Mouse (Mus musculus) embryonic facial prominence, embryonic 10.5 days (tissue): ENCODE results near the gene Tmem56. TPM values are rescaled to one million over a fixed set of nuclear protein-coding genes. Genes with fewer than 3 reads are reported as not detected.

Source experiments
- DNase-seq: peaks from one replicate; pipeline ENCODE4 v3.0.0-alpha.2; 2017; ENCODE audit warnings: low spot score
- H3K27ac ChIP-seq: fragments of 300-500 bp; sonication (generic); replicated peaks from 2 replicates; pipeline ENCODE4 v1.5.1; 2016; ENCODE audit warnings: mild to moderate bottlenecking
- H3K27me3 ChIP-seq: fragments of 300-500 bp; sonication (generic); replicated peaks from 2 replicates; pipeline ENCODE4 v1.6.1; 2016; ENCODE audit warnings: low read depth, mild to moderate bottlenecking; ENCODE audit not compliant: poor library complexity, severe bottlenecking
- H3K36me3 ChIP-seq: fragments of 300-500 bp; sonication (generic); replicated peaks from 2 replicates; pipeline ENCODE4 v1.6.1; 2016; ENCODE audit warnings: mild to moderate bottlenecking, moderate library complexity
- H3K4me1 ChIP-seq: fragments of 300-500 bp; sonication (generic); 2 replicates; pipeline ENCODE4 v1.6.1; 2016
- H3K4me3 ChIP-seq: fragments of 300-500 bp; sonication (generic); 2 replicates; pipeline ENCODE4 v1.5.1; 2016; ENCODE audit warnings: mild to moderate bottlenecking, moderate library complexity
- H3K9me3 ChIP-seq: fragments of 300-500 bp; sonication (generic); 2 replicates; pipeline ENCODE4 v1.6.1; 2016; ENCODE audit warnings: mild to moderate bottlenecking
- WGBS: fragments of 180-500 bp; shearing (Covaris S2); methylation state at CpG from one replicate; pipeline ENCODE4 v1.1.7; 2016; 5-methylcytosine and 5-hydroxymethylcytosine counted together
- polyA plus RNA-seq: library from polyadenylated mRNA; unstranded; fragments of >200 nt; fragmentation: Nextera tagmentation; extraction: Ambion mirVana; gene quantifications from 2 replicates; pipeline ENCODE4 v1.2.1, GENCODE M21; 2016

The Tmem56 gene
- polyA plus RNA-seq, result 0.81 and 0.84 TPM in 2 replicates

DNA sequence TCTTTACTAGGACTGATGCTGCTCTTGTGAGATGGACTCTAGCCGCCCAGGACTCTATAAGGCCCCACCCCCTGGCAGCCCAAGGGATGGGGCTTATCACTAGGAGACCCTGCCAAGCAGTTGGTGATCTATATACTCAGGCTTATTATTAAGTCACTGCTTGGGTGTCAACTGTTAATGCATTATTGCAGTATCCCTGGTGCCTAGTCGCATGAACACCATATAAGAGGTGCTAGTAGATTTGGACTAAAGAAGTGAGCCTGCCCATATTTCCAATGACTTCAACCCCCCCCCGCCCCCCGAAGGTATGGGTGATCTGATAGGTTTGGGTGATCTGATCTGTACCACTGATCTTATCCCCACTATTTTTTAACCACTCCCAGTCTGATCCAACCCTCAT lies at the start of gene Tmem56:
TSS of gene Tmem56 (minus strand) at position 101 of the 400 bp plus-strand sequence.
- no peaks in the 10 kb centered on the region for H3K27me3 ChIP-seq
- no peaks in the 10 kb centered on the region for H3K4me1 ChIP-seq
- no peak within 1 kb of the TSS for H3K4me3 ChIP-seq
- H3K9me3 ChIP-seq, result no peaks in the 10 kb centered on the region
- 85% methylated on average over 4 of the region's 4 CpGs for WGBS
- no peaks in the 10 kb centered on the region for H3K36me3 ChIP-seq
- no peak for DNase-seq
- no peak within 1 kb of the TSS for H3K27ac ChIP-seq

DNA sequence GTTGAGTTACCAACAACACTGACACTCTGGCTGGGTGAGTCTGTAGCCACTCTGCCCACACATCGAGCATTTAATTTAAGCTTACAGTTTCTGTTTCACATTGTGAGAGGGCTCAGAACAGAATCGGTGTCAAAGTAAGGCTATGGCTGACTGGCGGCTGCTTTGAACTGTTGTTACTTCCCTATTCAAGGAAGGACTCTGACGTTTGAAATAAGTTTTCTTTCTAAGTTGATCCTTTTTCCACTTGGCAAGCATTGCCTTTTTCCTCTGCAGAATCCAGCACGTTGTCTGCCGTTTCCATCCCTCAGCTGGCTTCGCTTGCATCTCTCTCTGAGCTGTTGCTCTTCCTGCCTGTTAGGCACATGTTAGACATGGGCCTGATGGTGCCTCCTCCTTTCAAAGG lies 47.3 kb upstream of the Tmem56 start:
- no peaks in the 10 kb centered on the region for H3K4me1 ChIP-seq
- no peaks in the 10 kb centered on the region for H3K27me3 ChIP-seq
- 84% methylated on average over 7 of the region's 7 CpGs for WGBS
- H3K4me3 ChIP-seq, result no peak overlapping the region
- DNase-seq, result no peak
- H3K36me3 ChIP-seq, result no peaks in the 10 kb centered on the region
- H3K9me3 ChIP-seq, result no peaks in the 10 kb centered on the region
- H3K27ac ChIP-seq, result no peak overlapping the region

DNA sequence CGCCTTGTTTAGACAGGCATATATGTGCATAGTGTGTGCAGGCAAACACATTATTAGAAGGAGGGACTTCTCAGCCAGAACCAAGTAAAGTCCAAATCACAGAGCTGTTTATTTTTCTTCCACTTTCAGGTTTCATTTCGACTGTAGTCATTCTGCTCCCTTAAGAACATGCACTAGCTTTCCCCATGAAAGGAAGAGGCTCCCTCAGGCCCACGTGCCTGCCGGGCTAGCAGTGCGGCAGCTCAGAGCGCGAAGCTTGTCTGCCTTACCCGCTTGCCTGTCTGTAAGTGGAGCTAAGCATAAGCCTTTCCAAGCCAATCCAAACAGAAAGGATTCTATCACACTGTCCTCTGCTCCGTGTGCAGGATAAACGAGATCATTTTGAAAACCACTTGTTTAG lies 46.7 kb upstream of the Tmem56 start:
- no peaks in the 10 kb centered on the region for H3K9me3 ChIP-seq
- 79% methylated on average over 10 of the region's 10 CpGs for WGBS
- H3K36me3 ChIP-seq, result 0 out of 2 replicates have a peak, but pooled peaks cover 3% of the 10 kb centered on the region
- no peak overlapping the region for H3K27ac ChIP-seq
- no peaks in the 10 kb centered on the region for H3K4me1 ChIP-seq
- H3K27me3 ChIP-seq, result no peaks in the 10 kb centered on the region
- no peak for DNase-seq
- H3K4me3 ChIP-seq, result no peak overlapping the region

DNA sequence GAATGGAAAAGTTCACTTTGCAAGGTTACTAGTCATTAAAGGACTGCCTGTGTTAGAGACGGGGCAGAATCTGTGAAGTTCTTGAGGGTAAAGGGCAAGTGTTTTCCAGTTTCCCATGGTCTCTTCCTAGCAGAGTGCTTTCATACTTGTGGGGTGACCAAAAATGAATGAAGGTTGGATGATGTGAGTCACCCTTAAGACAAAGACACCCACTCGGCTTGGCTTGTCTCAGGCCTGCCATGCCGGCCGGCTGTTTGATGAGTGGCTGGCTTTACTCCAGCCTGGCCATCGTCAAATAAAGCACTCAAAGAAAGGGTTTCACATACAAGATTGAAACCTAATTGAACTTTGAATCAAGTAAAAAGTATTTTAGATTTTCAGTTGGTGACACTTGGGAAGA lies 44.5 kb upstream of the Tmem56 start:
- Histone ChIP-seq H3K27ac (no peak overlapping the region), H3K36me3 (peaks cover 22% of the 10 kb centered on the region), H3K4me3 (no peak overlapping the region), H3K4me1 (no peaks in the 10 kb centered on the region), H3K27me3 (no peaks in the 10 kb centered on the region), H3K9me3 (0 out of 2 replicates have a peak, but pooled peaks cover 2% of the 10 kb centered on the region)
- DNase-seq, result no peak
- WGBS, result 93% methylated on average over 5 of the region's 5 CpGs

DNA sequence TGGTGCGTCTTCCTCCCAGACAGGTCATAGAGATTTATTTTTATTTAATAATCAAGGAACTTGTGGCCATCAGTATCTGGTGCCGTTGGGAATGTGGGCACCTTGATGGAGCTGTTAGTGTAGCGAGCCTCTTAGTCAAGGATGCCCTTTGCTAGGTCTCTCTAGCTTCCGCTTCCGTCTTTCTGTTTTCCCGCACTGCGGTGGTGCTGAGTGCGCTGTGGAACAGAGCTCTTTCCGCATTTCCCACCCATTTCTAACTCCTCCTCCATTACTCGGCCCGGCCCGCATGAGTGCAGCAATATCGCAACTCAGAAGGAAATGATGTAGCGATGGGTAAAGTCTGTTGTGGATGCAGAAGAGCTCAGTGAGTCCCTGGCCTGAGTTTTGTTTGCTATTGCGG lies 40.5 kb upstream of the Tmem56 start:
- Histone ChIP-seq H3K4me1 (no peaks in the 10 kb centered on the region), H3K27ac (no peak overlapping the region), H3K27me3 (no peaks in the 10 kb centered on the region), H3K36me3 (peaks cover 28% of the 10 kb centered on the region), H3K4me3 (no peak overlapping the region), H3K9me3 (0 out of 2 replicates have a peak, but pooled peaks cover 2% of the 10 kb centered on the region)
- DNase-seq, result no peak
- WGBS, result 95% methylated on average over 15 of the region's 15 CpGs

DNA sequence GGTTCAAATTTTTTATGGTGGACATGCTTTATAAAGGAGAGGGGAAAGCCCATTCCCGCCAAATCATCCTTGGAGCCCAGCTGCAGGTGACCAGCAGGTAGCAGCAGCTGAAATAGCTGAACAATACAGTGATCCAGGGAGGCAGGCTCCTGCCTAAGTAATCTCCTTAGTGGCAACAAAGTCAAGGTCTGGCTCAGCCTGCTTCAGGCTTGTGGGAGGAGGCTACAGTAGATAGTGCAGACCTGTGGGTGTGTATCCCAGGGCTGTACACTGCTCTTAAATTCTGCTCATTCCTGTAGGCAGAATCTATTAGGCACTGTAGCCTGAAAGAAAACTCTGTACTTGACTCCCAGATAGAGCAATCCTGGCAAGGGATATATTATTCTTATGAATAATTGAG lies 38.0 kb upstream of the Tmem56 start:
- Histone ChIP-seq H3K9me3 (0 out of 2 replicates have a peak, but pooled peaks cover 2% of the 10 kb centered on the region), H3K4me3 (no peak overlapping the region), H3K27ac (no peak overlapping the region), H3K27me3 (no peaks in the 10 kb centered on the region), H3K4me1 (no peaks in the 10 kb centered on the region), H3K36me3 (peaks cover 38% of the 10 kb centered on the region)
- DNase-seq, result no peak
- 73% methylated on average over 1 of the region's 1 CpGs for WGBS

DNA sequence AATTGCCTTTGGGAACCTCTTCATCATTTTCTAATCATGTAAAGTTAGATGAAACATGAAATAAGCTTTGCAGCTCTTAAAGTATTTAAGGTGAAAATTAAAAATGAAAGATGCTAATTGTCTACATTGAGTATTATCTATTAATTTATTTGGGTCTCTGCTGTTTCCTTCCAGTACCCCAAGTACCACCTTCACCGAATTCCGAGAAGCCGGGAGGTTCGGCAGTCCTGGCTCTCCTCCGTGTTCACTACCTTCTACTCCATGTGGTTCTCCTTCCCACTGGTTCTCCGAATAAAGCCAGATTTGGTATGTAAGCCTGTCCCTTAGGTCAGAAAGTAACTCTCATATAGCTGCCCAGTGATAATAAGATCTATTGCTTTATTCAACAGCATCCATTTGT lies 37.0 kb upstream of the Tmem56 start:
- H3K9me3 ChIP-seq, result 0 out of 2 replicates have a peak, but pooled peaks cover 2% of the 10 kb centered on the region
- DNase-seq, result no peak
- H3K4me3 ChIP-seq, result no peak overlapping the region
- H3K4me1 ChIP-seq, result no peaks in the 10 kb centered on the region
- no peak overlapping the region for H3K27ac ChIP-seq
- 91% methylated on average over 6 of the region's 6 CpGs for WGBS
- peaks cover 45% of the 10 kb centered on the region for H3K36me3 ChIP-seq
- no peaks in the 10 kb centered on the region for H3K27me3 ChIP-seq

DNA sequence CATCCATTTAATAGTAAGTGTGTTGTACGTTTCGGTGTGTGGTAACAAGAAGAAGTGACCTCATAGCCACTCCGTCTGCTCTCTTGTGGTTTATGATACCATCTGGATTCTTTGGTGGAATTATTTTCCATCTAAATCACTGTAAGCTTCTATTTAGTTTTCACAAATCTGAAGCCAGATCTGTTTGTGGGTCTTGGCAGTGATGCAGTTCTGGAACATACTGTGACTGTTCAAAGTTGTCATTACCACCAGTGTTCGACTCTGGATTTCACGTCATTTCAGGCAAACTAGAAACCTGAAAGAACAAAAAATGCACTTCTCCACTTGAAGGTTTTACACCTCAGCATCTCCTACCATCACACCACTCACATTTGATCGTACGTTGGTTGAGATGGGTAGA lies 32.6 kb upstream of the Tmem56 start:
- Histone ChIP-seq H3K4me1 (peaks cover 8% of the 10 kb centered on the region), H3K9me3 (no peaks in the 10 kb centered on the region), H3K4me3 (no peak overlapping the region), H3K27ac (no peak overlapping the region), H3K36me3 (peaks cover 24% of the 10 kb centered on the region), H3K27me3 (no peaks in the 10 kb centered on the region)
- no peak for DNase-seq
- 95% methylated on average over 7 of the region's 7 CpGs for WGBS

DNA sequence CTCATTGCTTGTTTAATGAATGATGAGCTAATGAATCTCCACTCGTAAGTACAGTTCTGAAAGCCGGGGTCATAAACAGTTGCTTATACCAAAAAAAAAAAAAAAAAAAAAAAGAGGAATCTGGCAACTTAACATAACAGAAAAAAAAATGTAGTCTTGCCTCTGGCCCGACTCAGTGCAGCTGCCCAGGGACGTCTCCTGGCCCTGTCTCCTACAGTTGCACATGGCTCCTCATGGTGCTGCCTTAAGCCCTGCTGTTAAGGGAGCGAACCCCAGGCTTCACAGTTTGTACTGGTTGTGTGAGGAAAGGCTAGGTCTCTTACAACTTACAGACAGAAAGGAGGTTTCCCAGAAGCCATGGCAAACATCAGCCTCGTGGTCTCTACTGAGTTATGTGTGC lies 31.3 kb upstream of the Tmem56 start:
- H3K4me3 ChIP-seq, result no peak overlapping the region
- no peak overlapping the region for H3K27ac ChIP-seq
- no peaks in the 10 kb centered on the region for H3K27me3 ChIP-seq
- H3K9me3 ChIP-seq, result no peaks in the 10 kb centered on the region
- peaks cover 24% of the 10 kb centered on the region for H3K36me3 ChIP-seq
- H3K4me1 ChIP-seq, result peaks cover 8% of the 10 kb centered on the region
- WGBS, result 90% methylated on average over 6 of the region's 6 CpGs
- no peak for DNase-seq

DNA sequence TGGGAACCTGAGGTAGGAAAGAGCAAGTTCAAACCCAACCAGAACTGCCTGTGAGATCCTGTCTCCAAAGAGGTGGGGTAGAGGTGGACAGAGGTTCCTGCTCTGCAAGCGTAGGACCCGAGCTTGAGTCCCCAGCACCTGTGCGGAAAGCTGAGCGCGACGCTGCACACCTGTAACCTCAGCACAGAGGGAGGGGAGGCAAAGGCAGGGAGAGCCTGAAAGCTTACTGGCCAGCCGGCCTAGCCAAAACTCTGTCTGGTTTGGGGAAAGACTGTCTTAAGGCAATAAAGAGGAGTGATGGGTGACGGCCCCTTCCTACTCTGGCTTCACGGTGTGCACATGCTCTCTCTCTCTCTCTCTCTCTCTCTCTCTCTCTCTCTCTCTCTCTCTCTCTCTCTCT lies 30.1 kb upstream of the Tmem56 start:
- H3K4me3 ChIP-seq, result no peak overlapping the region
- H3K27ac ChIP-seq, result peak overlapping the region; percentile 19; the same call in 1 of the 2 replicates
- DNase-seq, result no peak
- H3K36me3 ChIP-seq, result peaks cover 21% of the 10 kb centered on the region
- H3K4me1 ChIP-seq, result peaks cover 8% of the 10 kb centered on the region
- WGBS, result 70% methylated on average over 9 of the region's 9 CpGs
- H3K9me3 ChIP-seq, result no peaks in the 10 kb centered on the region
- no peaks in the 10 kb centered on the region for H3K27me3 ChIP-seq

DNA sequence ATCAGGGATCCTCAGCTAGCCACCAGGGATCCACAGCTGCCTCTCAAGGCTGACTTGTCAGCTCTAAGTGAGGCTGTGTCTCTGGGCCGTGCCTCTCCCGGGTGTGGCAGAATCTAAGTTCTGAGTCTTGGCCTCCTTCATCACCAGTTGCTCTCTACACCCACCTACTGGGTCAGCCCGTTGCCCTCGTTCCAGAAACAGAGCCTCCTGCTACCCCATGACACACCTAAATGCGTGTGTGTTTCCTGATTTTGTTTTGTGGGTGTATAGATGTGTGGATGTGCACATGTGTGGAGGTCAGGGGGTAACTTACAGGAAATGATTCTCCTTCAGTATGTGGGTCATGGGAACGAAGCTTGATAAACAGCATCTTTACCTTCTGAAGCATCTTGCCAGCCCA lies 29.5 kb upstream of the Tmem56 start:
- DNase-seq, result no peak
- H3K36me3 ChIP-seq, result peaks cover 21% of the 10 kb centered on the region
- WGBS, result 81% methylated on average over 6 of the region's 6 CpGs
- 0 out of 2 replicates have a peak overlapping the region, but pooled peaks have one; percentile 40 for H3K27ac ChIP-seq
- no peaks in the 10 kb centered on the region for H3K9me3 ChIP-seq
- no peak overlapping the region for H3K4me3 ChIP-seq
- H3K27me3 ChIP-seq, result no peaks in the 10 kb centered on the region
- peaks cover 8% of the 10 kb centered on the region for H3K4me1 ChIP-seq

DNA sequence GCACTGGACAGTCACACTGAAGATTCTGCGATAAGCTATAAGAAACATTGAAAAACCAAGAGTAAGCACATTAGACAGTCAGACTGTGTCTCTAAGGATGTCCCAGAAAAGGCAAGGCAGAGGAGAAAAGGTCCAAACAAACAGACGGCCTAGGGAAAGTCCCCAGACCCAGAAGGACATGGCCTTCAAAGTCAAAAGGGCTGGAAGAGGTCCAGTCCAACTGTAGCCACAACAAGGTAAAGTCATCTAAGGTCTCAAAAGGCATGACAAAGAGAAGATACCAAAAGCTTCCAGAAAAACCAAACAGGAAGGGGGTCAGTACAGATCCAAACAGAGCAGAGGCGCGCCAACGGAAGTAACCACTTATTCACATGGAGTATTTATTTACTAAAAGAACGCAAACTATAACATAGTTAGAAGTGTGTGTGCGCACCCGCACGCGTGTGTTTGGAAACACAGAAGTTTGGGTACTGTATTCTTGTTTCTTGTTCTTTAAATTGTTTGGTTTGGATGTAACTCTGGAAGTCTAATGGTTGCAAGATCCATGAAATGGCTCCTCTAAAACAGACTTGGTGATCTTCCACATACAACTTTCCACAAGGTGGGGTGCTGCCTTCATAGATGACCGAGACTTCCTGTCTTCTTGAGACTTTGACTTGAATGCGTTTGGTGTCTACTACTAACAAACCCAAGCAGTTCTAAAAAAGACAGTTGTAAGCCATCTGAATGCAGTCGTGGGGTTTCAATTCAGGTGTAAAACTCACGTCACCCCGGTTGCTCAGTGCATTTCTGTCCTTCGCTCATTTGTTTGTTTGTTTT lies 27.2 kb upstream of the Tmem56 start:
- Histone ChIP-seq H3K27me3 (no peaks in the 10 kb centered on the region), H3K4me1 (peaks cover 8% of the 10 kb centered on the region), H3K9me3 (no peaks in the 10 kb centered on the region), H3K4me3 (no peak overlapping the region), H3K36me3 (peaks cover 14% of the 10 kb centered on the region; the same call in 1 of the 2 replicates), H3K27ac (no peak overlapping the region)
- DNase-seq, result no peak
- WGBS, result 91% methylated on average over 16 of the region's 16 CpGs

DNA sequence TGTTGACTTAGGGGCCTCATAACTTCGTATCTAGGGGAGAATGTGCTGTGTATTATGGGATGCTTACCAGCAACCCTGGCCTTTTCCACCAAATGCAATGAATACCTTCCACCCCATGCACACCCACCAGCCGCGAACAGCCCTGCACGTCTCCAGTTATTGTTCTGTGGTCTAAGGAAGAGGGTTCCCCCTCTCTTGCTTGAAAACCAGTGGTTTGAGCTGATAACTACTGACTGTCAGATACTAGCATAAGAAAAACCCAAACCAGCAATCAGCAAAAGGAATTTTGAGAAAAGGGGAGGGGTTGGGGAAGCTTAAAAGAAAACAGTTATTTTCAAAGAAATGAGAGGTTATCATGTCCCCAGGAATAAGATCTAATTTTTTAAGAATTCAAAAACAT lies 26.5 kb upstream of the Tmem56 start:
- H3K4me1 ChIP-seq, result peaks cover 8% of the 10 kb centered on the region
- 85% methylated on average over 4 of the region's 4 CpGs for WGBS
- no peak overlapping the region for H3K27ac ChIP-seq
- H3K9me3 ChIP-seq, result no peaks in the 10 kb centered on the region
- H3K27me3 ChIP-seq, result no peaks in the 10 kb centered on the region
- no peak for DNase-seq
- no peak overlapping the region for H3K4me3 ChIP-seq
- H3K36me3 ChIP-seq, result peaks cover 9% of the 10 kb centered on the region; the same call in 1 of the 2 replicates
